Mouse (Mus musculus): ENCODE data around the gene Egfl6.

The Egfl6 gene

GRCm38 (mm10) chrX:166584947-166585824, at the start of gene Egfl6:
Gene Egfl6 (minus strand): TSS chrX:166585720.
- peak; percentile 12 for DNase-seq

- DNase-seq: peak; percentile 2
Measured at GRCm38 (mm10) chrX:166626866-166627570, 41.5 kb upstream of the Egfl6 start.

- no peak for DNase-seq
Measured at GRCm38 (mm10) chrX:166626174-166626573, 40.7 kb upstream of the Egfl6 start.

- no peak for DNase-seq
Measured at GRCm38 (mm10) chrX:166623176-166623575, 37.7 kb upstream of the Egfl6 start.

GRCm38 (mm10) chrX:166621560-166622301, 36.2 kb upstream of the Egfl6 start:
- DNase-seq: no peak

- DNase-seq: no peak
Measured at GRCm38 (mm10) chrX:166620900-166621299, 35.4 kb upstream of the Egfl6 start.

GRCm38 (mm10) chrX:166619084-166619483, 33.6 kb upstream of the Egfl6 start:
- no peak for DNase-seq

- no peak for DNase-seq
Measured at GRCm38 (mm10) chrX:166615191-166615590, 29.7 kb upstream of the Egfl6 start.

- no peak for DNase-seq
Measured at GRCm38 (mm10) chrX:166576111-166576510, 9.4 kb downstream of the Egfl6 start.

GRCm38 (mm10) chrX:166565983-166566382, 19.5 kb downstream of the Egfl6 start:
- no peak for DNase-seq

- no peak for DNase-seq
Measured at GRCm38 (mm10) chrX:166565401-166565800, 20.1 kb downstream of the Egfl6 start.

- no peak for DNase-seq
Measured at GRCm38 (mm10) chrX:166564900-166565299, 20.6 kb downstream of the Egfl6 start.

- DNase-seq: peak; percentile 17
Measured at GRCm38 (mm10) chrX:166559333-166559732, 26.2 kb downstream of the Egfl6 start.

- no peak for DNase-seq
Measured at GRCm38 (mm10) chrX:166552355-166552754, 33.2 kb downstream of the Egfl6 start.

GRCm38 (mm10) chrX:166546495-166546894, 39.0 kb downstream of the Egfl6 start:
- peak; percentile 20 for DNase-seq

- no peak for DNase-seq
Measured at GRCm38 (mm10) chrX:166535138-166535537, 50.4 kb downstream of the Egfl6 start.

GRCm38 (mm10) chrX:166533432-166533831, 52.1 kb downstream of the Egfl6 start:
- no peak for DNase-seq

GRCm38 (mm10) chrX:166531671-166532070, 53.8 kb downstream of the Egfl6 start:
- no peak for DNase-seq

- DNase-seq: no peak
Measured at GRCm38 (mm10) chrX:166528126-166528525, 57.4 kb downstream of the Egfl6 start.

- DNase-seq: peak; percentile 4
Measured at GRCm38 (mm10) chrX:166525637-166526315, 59.7 kb downstream of the Egfl6 start.

GRCm38 (mm10) chrX:166520782-166521181, 64.7 kb downstream of the Egfl6 start:
- no peak for DNase-seq

- DNase-seq: peak; percentile 2
Measured at GRCm38 (mm10) chrX:166518345-166518744, 67.2 kb downstream of the Egfl6 start, which contains the start of gene Tceanc. Gene Tceanc (minus strand): TSS chrX:166518567.

GRCm38 (mm10) chrX:166516631-166517030, 68.9 kb downstream of the Egfl6 start:
- no peak for DNase-seq

Measured in lung, postnatal 14 days (tissue).